Mouse (Mus musculus) stomach, embryonic 15.5 days (tissue): ENCODE results near the gene Dda1. TPM values are rescaled to one million over a fixed set of nuclear protein-coding genes. Genes with fewer than 3 reads are reported as not detected.
A peak's percentile ranks its signal among the peaks of the same experiment; 100 is the strongest.

ENCODE experiments used
- ATAC-seq: fragments of 200-750 bp; cut with Nextera tagmentation; 2 replicates; pipeline ENCODE4 v1.8.0; 2017; ENCODE audit warnings: low read depth, moderate number of reproducible peaks, moderate TSS enrichment; ENCODE audit not compliant: insufficient read depth, low FRiP score
- H3K27ac ChIP-seq: fragments of 300-500 bp; sonication (generic); 2 replicates; pipeline ENCODE4 v1.5.1; 2015; ENCODE audit warnings: mild to moderate bottlenecking, inconsistent platforms
- H3K27me3 ChIP-seq: fragments of 300-500 bp; sonication (generic); replicated peaks from 2 replicates; pipeline ENCODE4 v1.6.1; 2015; ENCODE audit warnings: inconsistent platforms
- H3K36me3 ChIP-seq: fragments of 300-500 bp; sonication (generic); 2 replicates; pipeline ENCODE4 v1.6.1; 2015; ENCODE audit warnings: inconsistent platforms
- H3K4me1 ChIP-seq: fragments of 300-500 bp; sonication (generic); 2 replicates; pipeline ENCODE4 v1.6.1; 2015; ENCODE audit warnings: inconsistent platforms
- H3K4me2 ChIP-seq: fragments of 300-500 bp; sonication (generic); 2 replicates; pipeline ENCODE4 v1.6.1; 2015; ENCODE audit warnings: mild to moderate bottlenecking, inconsistent platforms
- H3K4me3 ChIP-seq: fragments of 300-500 bp; sonication (generic); replicated peaks from 2 replicates; pipeline ENCODE4 v1.5.1; 2015; ENCODE audit warnings: inconsistent platforms
- H3K9ac ChIP-seq: fragments of 300-500 bp; sonication (generic); 2 replicates; pipeline ENCODE4 v1.6.1; 2015; ENCODE audit warnings: inconsistent platforms
- H3K9me3 ChIP-seq: fragments of 300-500 bp; sonication (generic); 2 replicates; pipeline ENCODE4 v1.6.1; 2016; ENCODE audit warnings: inconsistent platforms
- WGBS: fragments of 180-500 bp; shearing (Covaris S2); methylation state at CpG from one replicate; pipeline ENCODE4 v1.1.7; 2015; 5-methylcytosine and 5-hydroxymethylcytosine counted together
- polyA plus RNA-seq: library from polyadenylated mRNA; unstranded; fragments of >200 nt; fragmentation: Nextera tagmentation; extraction: Ambion mirVana; gene quantifications from 2 replicates; pipeline ENCODE4 v1.2.1, GENCODE M21; 2015

Dda1 gene
- polyA plus RNA-seq, 1 experiment from 2014 or later, result 92.4 TPM

GRCm38 (mm10) chr8:71460716-71461115, 8.3 kb upstream of the Dda1 start:
- Histone ChIP-seq H3K4me3 (no peak overlapping the region), H3K9ac (no peak overlapping the region), H3K4me2 (no peak overlapping the region), H3K4me1 (peaks cover 18% of the 10 kb centered on the region), H3K27ac (no peak overlapping the region), H3K36me3 (peaks cover 16% of the 10 kb centered on the region; the same call in 1 of the 2 replicates), H3K27me3 (no peaks in the 10 kb centered on the region), H3K9me3 (no peaks in the 10 kb centered on the region)
- ATAC-seq, result no peak
- 92% methylated on average over 6 of the region's 6 CpGs for WGBS

- Histone ChIP-seq H3K4me2 (no peak overlapping the region), H3K4me1 (peaks cover 18% of the 10 kb centered on the region), H3K27me3 (no peaks in the 10 kb centered on the region), H3K27ac (no peak overlapping the region), H3K9ac (no peak overlapping the region), H3K4me3 (no peak overlapping the region), H3K9me3 (no peaks in the 10 kb centered on the region), H3K36me3 (peaks cover 16% of the 10 kb centered on the region; the same call in 1 of the 2 replicates)
- WGBS, result 75% methylated on average over 47 of the region's 47 CpGs
- no peak for ATAC-seq
Observed at GRCm38 (mm10) chr8:71461152-71461840, 7.7 kb upstream of the Dda1 start.

- Histone ChIP-seq H3K27me3 (no peaks in the 10 kb centered on the region), H3K9ac (no peak overlapping the region), H3K4me1 (peaks cover 18% of the 10 kb centered on the region), H3K27ac (no peak overlapping the region), H3K4me2 (peak overlapping the region; percentile 92), H3K4me3 (peak overlapping the region; percentile 86; the same call in 1 of the 2 replicates), H3K9me3 (no peaks in the 10 kb centered on the region), H3K36me3 (peaks cover 15% of the 10 kb centered on the region; the same call in 1 of the 2 replicates)
- ATAC-seq, result no peak
- 78% methylated on average over 4 of the region's 4 CpGs for WGBS
Observed at GRCm38 (mm10) chr8:71462191-71462590, 6.8 kb upstream of the Dda1 start.

- WGBS, result 5% methylated on average over 16 of the region's 16 CpGs
- H3K9ac ChIP-seq, result peak overlapping the region; percentile 78
- H3K4me3 ChIP-seq, result peak overlapping the region; percentile 86
- H3K27me3 ChIP-seq, result no peaks in the 10 kb centered on the region
- no peak overlapping the region for H3K27ac ChIP-seq
- peaks cover 11% of the 10 kb centered on the region; the same call in 1 of the 2 replicates for H3K36me3 ChIP-seq
- H3K4me1 ChIP-seq, result peaks cover 18% of the 10 kb centered on the region
- no peaks in the 10 kb centered on the region for H3K9me3 ChIP-seq
- peak overlapping the region; percentile 92 for H3K4me2 ChIP-seq
- ATAC-seq, result no peak
Observed at GRCm38 (mm10) chr8:71462786-71463185, 6.2 kb upstream of the Dda1 start.

- WGBS, result under 1% methylated on average over 55 of the region's 55 CpGs
- Histone ChIP-seq H3K4me2 (peak within 1 kb of the TSS; percentile 92), H3K27me3 (no peaks in the 10 kb centered on the region), H3K27ac (peak within 1 kb of the TSS; percentile 95), H3K9me3 (no peaks in the 10 kb centered on the region), H3K4me1 (peaks cover 18% of the 10 kb centered on the region), H3K36me3 (peaks cover 10% of the 10 kb centered on the region; the same call in 1 of the 2 replicates), H3K4me3 (peak within 1 kb of the TSS; percentile 86), H3K9ac (peak within 1 kb of the TSS; percentile 78)
- peak; percentile 86 for ATAC-seq
Observed at GRCm38 (mm10) chr8:71463188-71464033, 5.6 kb upstream of the Dda1 start, which contains the start of gene Abhd8. TSS of gene Abhd8 (minus strand) at chr8:71463655.

GRCm38 (mm10) chr8:71464513-71465500, 4.2 kb upstream of the Dda1 start, which contains the start of gene Mrpl34:
TSS of gene Mrpl34 (plus strand) at chr8:71464959.
- peak within 1 kb of the TSS; percentile 92 for H3K4me2 ChIP-seq
- WGBS, result under 1% methylated on average over 59 of the region's 59 CpGs
- no peaks in the 10 kb centered on the region for H3K27me3 ChIP-seq
- peak within 1 kb of the TSS; percentile 76 for H3K9ac ChIP-seq
- H3K4me3 ChIP-seq, result peak within 1 kb of the TSS; percentile 86
- peak within 1 kb of the TSS; percentile 95 for H3K27ac ChIP-seq
- H3K4me1 ChIP-seq, result peaks cover 20% of the 10 kb centered on the region
- ATAC-seq, result peak; percentile 84
- peaks cover 10% of the 10 kb centered on the region; the same call in 1 of the 2 replicates for H3K36me3 ChIP-seq
- no peaks in the 10 kb centered on the region for H3K9me3 ChIP-seq

- peaks cover 29% of the 10 kb centered on the region for H3K4me1 ChIP-seq
- H3K9me3 ChIP-seq, result no peaks in the 10 kb centered on the region
- WGBS, result 74% methylated on average over 8 of the region's 8 CpGs
- peak overlapping the region; percentile 86 for H3K4me3 ChIP-seq
- no peaks in the 10 kb centered on the region for H3K27me3 ChIP-seq
- H3K27ac ChIP-seq, result no peak overlapping the region
- no peak for ATAC-seq
- H3K36me3 ChIP-seq, result peaks cover 7% of the 10 kb centered on the region; the same call in 1 of the 2 replicates
- H3K9ac ChIP-seq, result no peak overlapping the region
- peak overlapping the region; percentile 92 for H3K4me2 ChIP-seq
Observed at GRCm38 (mm10) chr8:71465733-71466132, 3.3 kb upstream of the Dda1 start.

GRCm38 (mm10) chr8:71466198-71466597, 2.8 kb upstream of the Dda1 start:
- Histone ChIP-seq H3K4me3 (no peak overlapping the region), H3K27ac (no peak overlapping the region), H3K9me3 (no peaks in the 10 kb centered on the region), H3K9ac (no peak overlapping the region), H3K27me3 (no peaks in the 10 kb centered on the region), H3K36me3 (peaks cover 2% of the 10 kb centered on the region; the same call in 1 of the 2 replicates), H3K4me1 (peaks cover 32% of the 10 kb centered on the region), H3K4me2 (no peak overlapping the region)
- ATAC-seq, result no peak
- 93% methylated on average over 5 of the region's 5 CpGs for WGBS

- no peak for ATAC-seq
- Histone ChIP-seq H3K9me3 (no peaks in the 10 kb centered on the region), H3K27ac (no peak overlapping the region), H3K9ac (no peak overlapping the region), H3K4me1 (peaks cover 32% of the 10 kb centered on the region), H3K4me2 (no peak overlapping the region), H3K36me3 (peaks cover 2% of the 10 kb centered on the region; the same call in 1 of the 2 replicates), H3K27me3 (no peaks in the 10 kb centered on the region), H3K4me3 (no peak overlapping the region)
- 88% methylated on average over 2 of the region's 2 CpGs for WGBS
Observed at GRCm38 (mm10) chr8:71467201-71467600, 1.8 kb upstream of the Dda1 start.

- ATAC-seq, result no peak
Observed at GRCm38 (mm10) chr8:71468001-71468400, 998 bp upstream of the Dda1 start.

GRCm38 (mm10) chr8:71469411-71469810, 412 bp downstream of the Dda1 start:
- no peak for ATAC-seq
- WGBS, result under 1% methylated on average over 24 of the region's 24 CpGs

More at GRCm38 (mm10) chr8:71468001-71468400, 998 bp upstream of the Dda1 start:
- Histone ChIP-seq H3K9me3 (no peaks in the 10 kb centered on the region), H3K4me2 (no peak overlapping the region), H3K4me3 (no peak overlapping the region), H3K4me1 (peaks cover 26% of the 10 kb centered on the region), H3K27me3 (no peaks in the 10 kb centered on the region), H3K36me3 (peaks cover 7% of the 10 kb centered on the region; the same call in 1 of the 2 replicates), H3K27ac (no peak overlapping the region), H3K9ac (no peak overlapping the region)
- 89% methylated on average over 1 of the region's 1 CpGs for WGBS

More at GRCm38 (mm10) chr8:71469411-71469810, 412 bp downstream of the Dda1 start:
- peaks cover 18% of the 10 kb centered on the region for H3K36me3 ChIP-seq
- no peaks in the 10 kb centered on the region for H3K9me3 ChIP-seq
- peaks cover 17% of the 10 kb centered on the region for H3K4me1 ChIP-seq
- H3K4me2 ChIP-seq, result peak overlapping the region; percentile 78
- H3K4me3 ChIP-seq, result peak overlapping the region; percentile 79
- H3K27ac ChIP-seq, result peak overlapping the region; percentile 45; the same call in 1 of the 2 replicates
- H3K27me3 ChIP-seq, result no peaks in the 10 kb centered on the region
- H3K9ac ChIP-seq, result peak overlapping the region; percentile 64
